Mouse (Mus musculus) urinary bladder, adult 2 months (tissue): ENCODE results near the gene Eif2ak1. TPM values are rescaled to one million over a fixed set of nuclear protein-coding genes. Genes with fewer than 3 reads are reported as not detected.

Experiments
- DNase-seq: peaks from one replicate; pipeline ENCODE4 v3.0.0; 2022; ENCODE audit warnings: low spot score
- polyA plus RNA-seq: library from polyadenylated mRNA; depleted of rRNA; stranded (reverse); fragments of >200 nt; gene quantifications from 2 replicates; pipeline ENCODE4 v1.2.3, GENCODE M21; 2012; rRNA removed

Eif2ak1 gene
- polyA plus RNA-seq, 1 experiment, result 15.2 TPM

GRCm38 (mm10) chr5:143948361-143948760 lies 130.8 kb downstream of the Eif2ak1 start:
- DNase-seq, result no peak

- DNase-seq, result no peak
Measured at GRCm38 (mm10) chr5:143950016-143950415, 132.4 kb downstream of the Eif2ak1 start.

Other genes starting within 250 kb of the Eif2ak1 start
- 43.7 and 45.6 TPM in 2 replicates for gene Cyth3, start 195.3 kb upstream of the Eif2ak1 start, polyA plus RNA-seq
- gene Usp42, start 85.5 kb upstream of the Eif2ak1 start, polyA plus RNA-seq, result 4.2 and 6.6 TPM in 2 replicates
- 0.09 and 0.14 TPM in 2 replicates for gene Ankrd61, start 79.9 kb downstream of the Eif2ak1 start, polyA plus RNA-seq
- gene Aimp2, start 92.1 kb downstream of the Eif2ak1 start, polyA plus RNA-seq, result 46.7 and 53.3 TPM in 2 replicates
- 6.5 and 7.1 TPM in 2 replicates for gene Pms2, start 92.2 kb downstream of the Eif2ak1 start, polyA plus RNA-seq
- gene Gm42421, start 110.4 kb downstream of the Eif2ak1 start, polyA plus RNA-seq, result 1.2 TPM in 2 replicates
- 2.6 and 2.8 TPM in 2 replicates for gene Rsph10b, start 115.2 kb downstream of the Eif2ak1 start, polyA plus RNA-seq
- gene Ccz1, start 197.1 kb downstream of the Eif2ak1 start, polyA plus RNA-seq, result 38.6 and 40.0 TPM in 2 replicates
- not detected in 2 replicates for gene Ocm, start 208.9 kb downstream of the Eif2ak1 start, polyA plus RNA-seq